Mouse (Mus musculus) small intestine, adult 2 months (tissue): ENCODE measurements around the gene Dnajc5.

ENCODE experiments used
- CTCF ChIP-seq: fragments of 200-500 bp; IDR thresholded peaks from 2 replicates; pipeline ENCODE4 v1.5.1; 2012; ENCODE audit warnings: low read depth, mild to moderate bottlenecking, control low read depth, inconsistent platforms, low read length, moderate library complexity, mixed read lengths; ENCODE audit not compliant: insufficient replicate concordance, insufficient read length; ENCODE audit errors: extremely low read depth
- POLR2A ChIP-seq: fragments of 200-500 bp; IDR thresholded peaks from 2 replicates; pipeline ENCODE4 v1.6.1; 2012; ENCODE audit warnings: low read depth, mild to moderate bottlenecking, control low read depth, inconsistent platforms, low read length, moderate library complexity

GRCm38 (mm10) chr2:181593042-181593421, 72.7 kb downstream of the Dnajc5 start:
- TF ChIP-seq POLR2A (no peak), CTCF (no peak)
